Mouse (Mus musculus): ENCODE results near the gene Rasgef1a.

Rasgef1a gene

DNA sequence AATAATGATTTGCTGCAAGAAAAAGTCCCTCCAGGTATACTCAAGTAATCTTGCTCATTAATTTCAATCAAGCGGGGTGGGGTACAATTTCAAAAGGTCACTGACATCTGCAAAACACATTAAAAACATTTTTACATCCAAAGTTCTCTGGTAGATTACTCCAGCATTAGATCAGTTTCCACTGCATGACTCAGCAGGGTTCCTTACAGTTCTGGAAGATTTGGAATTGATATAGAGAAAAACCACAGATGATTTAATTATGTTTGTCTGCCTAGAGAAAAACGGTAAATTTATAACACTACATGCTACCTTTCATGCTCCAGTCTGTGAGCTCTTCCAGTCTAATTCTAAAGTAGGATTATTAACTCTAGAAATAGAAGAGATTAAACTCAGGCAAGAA is 118.8 kb downstream of the Rasgef1a start:
- DNase-seq (ENCODE audit: low spot score in 2 of 2), result no peak

DNA sequence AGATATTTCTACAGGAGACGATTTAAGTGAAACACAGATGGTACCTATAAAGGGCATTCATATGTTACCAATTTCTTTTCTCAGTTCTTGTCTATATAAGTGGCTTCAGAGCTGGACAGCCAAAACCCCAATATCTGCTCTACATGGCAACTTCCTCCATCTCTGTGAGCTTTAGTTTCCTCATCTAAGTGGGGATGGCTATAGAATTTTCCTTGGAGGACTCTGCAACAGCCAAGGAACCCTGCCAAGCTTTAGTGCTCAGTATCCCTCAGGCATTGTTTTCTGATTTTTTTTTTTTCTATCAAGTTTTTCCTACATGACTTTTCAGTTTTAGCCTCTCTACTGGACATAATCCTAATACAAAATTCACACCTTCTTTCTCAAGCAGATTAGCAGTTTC is 123.2 kb downstream of the Rasgef1a start:
- DNase-seq (ENCODE audit: low spot score in 2 of 2), result no peak

DNA sequence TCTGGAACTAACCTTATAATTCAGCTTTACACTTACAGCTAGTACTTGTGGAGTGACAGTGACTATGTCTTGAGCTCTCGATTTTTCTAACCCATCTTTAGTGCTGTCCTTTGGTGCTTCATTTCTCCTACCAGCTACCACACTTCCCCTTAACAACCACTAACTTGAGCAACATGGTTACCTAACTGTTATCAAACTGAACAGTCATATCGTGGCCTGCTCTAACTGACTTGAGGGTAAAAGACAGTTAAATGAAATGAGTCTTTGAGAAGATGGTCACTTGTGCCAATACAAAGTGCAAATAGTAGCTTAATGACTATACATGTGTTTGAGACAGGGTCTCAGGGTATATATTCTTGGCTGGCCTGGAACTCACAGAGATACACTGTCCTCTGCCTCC is 125.9 kb downstream of the Rasgef1a start:
- no peak for DNase-seq (ENCODE audit: low spot score in 2 of 2)

DNA sequence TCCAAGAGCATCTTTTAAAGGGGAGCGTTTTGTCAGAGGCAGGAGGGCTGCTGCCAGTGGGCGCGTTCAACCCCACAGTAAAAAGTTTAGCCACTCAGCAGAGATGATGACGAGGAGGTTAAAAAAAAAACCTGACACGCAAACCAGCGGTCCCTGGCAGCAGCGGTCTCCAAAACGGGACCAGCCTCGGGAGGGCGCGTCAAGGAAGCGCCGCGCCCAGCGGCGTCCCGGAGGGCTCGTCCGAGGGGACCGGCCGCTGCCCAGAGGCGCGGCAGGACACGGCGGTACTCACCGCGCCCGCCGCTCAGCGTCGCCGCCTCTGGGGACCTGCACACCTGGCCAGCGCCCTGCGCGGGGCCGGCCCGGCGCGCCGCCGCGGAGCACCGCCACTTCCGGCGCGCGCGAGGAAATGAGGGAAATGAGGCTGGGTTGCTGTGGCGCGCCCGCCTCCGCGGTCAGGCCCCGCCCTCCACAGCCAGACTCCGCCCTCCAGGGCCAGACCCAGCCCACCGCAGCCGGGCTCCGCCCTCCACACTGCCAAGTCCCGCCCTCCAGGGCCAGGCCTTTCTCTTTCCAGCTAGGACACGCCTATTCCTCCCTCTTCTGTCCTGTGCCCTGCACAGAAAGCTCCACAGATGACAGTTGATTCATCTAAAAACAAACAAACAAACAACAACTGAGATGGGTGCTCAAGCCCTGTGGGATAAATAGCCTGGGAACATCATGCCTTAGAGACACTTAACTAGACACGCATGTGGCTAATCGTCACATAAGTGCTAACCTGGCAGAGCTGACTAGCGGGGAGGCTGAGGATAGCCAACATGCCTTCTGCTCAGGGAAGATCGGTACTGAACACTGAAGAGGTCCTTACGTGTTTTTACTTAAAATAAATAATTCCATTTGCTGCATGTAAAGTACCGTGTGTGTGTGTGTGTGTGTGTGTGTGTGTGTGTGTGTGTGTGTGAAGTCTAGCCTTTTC is 127.8 kb downstream of the Rasgef1a start, which contains the start of gene Csgalnact2:
Csgalnact2 (minus strand) TSS at position 410 of the 979 bp plus-strand sequence.
- peak; percentile 88 to 89 for DNase-seq (ENCODE audit: low spot score in 2 of 2)

DNA sequence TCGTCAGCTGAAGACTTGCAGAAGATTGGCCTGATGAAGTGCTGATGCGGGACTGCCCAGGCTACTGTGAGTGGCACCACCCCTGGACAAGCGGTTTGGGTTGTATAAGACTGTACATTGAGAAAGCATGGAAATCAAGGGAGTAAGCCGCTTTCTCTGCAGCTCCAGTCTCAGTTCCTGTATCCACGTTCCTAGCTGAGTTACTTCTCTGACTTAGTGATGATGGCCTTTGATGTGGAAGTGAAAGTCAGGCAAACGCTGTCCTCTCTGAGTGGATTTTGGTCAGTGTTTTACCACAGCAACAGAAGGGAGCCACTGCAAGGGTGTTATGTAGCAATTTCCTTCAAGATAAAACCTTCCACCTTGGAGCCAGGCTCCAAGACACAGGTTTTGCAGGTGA is 129.7 kb downstream of the Rasgef1a start:
- no peak for DNase-seq (ENCODE audit: low spot score in 2 of 2)
